Mouse (Mus musculus): ENCODE measurements around the gene Dlx5.

GRCm38 (mm10) chr6:6909586-6909985 lies 27.7 kb upstream of the Dlx5 start:
- TF ChIP-seq CTCF (IDR thresholded peaks at IDR 0.05; ENCODE audit: borderline replicate concordance, insufficient read depth, low read length): no peak
- no peak for TF ChIP-seq POLR2A (IDR thresholded peaks at IDR 0.05; ENCODE audit: low read depth, low read length)

All from embryonic fibroblast, embryonic 13.5 days (primary cell).